Mouse (Mus musculus) erythroblast, embryonic 14.5 days (primary cell): ENCODE results near the gene Gm13272.

Experiments
- GATA1 ChIP-seq: IDR thresholded peaks from 2 replicates; pipeline ENCODE4 v1.6.1; 2012; ENCODE audit warnings: low read length, inconsistent platforms, mixed read lengths
- TAL1 ChIP-seq: IDR thresholded peaks from 3 replicates; pipeline ENCODE4 v1.6.1; 2012; ENCODE audit warnings: low read length, inconsistent platforms, mixed read lengths

DNA sequence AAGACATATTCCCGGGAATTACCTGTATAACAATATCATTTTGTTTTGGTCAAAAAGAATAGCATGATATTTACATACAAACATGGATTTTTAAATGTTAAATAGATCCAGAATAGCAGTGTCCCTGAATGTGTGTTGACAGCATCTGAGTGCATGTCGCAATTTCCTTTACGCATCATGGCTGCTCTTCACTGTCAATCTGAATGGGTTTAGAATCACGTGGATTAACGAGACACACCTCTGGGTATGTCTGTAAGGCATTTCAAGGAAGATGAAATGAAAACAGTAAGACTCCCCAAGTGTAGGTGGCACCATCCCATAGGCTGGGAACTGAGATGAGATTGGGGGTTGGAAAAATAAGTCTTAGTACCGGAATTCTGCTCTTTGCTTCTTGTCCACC, 40.6 kb upstream of the Gm13272 start:
- TF ChIP-seq TAL1 (no peak), GATA1 (no peak)
